ENCODE assay signal across 1 mouse cellular context in genomic region chr6:149141393-149142173, GRCm38 (mm10).
TF ChIP-seq lines count a peak whose summit lies in the region.

No protein-coding gene starts in this region.

TF ChIP-seq in MEL, 35 proteins besides CTCF, POLR2A, EP300 and RAD21 (continued from another document):
- TF ChIP-seq MEF2A (IDR thresholded peaks at IDR 0.05; ENCODE audit: extremely low read depth, insufficient replicate concordance, low read depth, low read length, poor library complexity, severe bottlenecking) (no peak), ZC3H11A (IDR thresholded peaks at IDR 0.05; ENCODE audit: low read depth, low read length) (no peak), USF2 (IDR thresholded peaks at IDR 0.05; ENCODE audit: borderline replicate concordance in 1 of 2, insufficient read depth in 1 of 2, low read depth in 1 of 2, low read length in 2 of 2) (no peak), RCOR1 (IDR thresholded peaks at IDR 0.05; ENCODE audit: low read depth, low read length) (no peak), HCFC1 (IDR thresholded peaks at IDR 0.05; ENCODE audit: low read depth, low read length) (peak; percentile 88), BHLHE40 (IDR thresholded peaks at IDR 0.05; ENCODE audit: borderline replicate concordance, low read depth, low read length) (peak; percentile 92), TAL1 (IDR thresholded peaks at IDR 0.05; ENCODE audit: low read length) (no peak), MYC (IDR thresholded peaks at IDR 0.05; ENCODE audit: low read depth, low read length) (peak; percentile 87), MAX (IDR thresholded peaks at IDR 0.05; ENCODE audit: low read length) (peak; percentile 83), UBTF (IDR thresholded peaks at IDR 0.05; ENCODE audit: borderline replicate concordance, insufficient read depth, low read depth, low read length) (no peak), SMC3 (IDR thresholded peaks at IDR 0.05; ENCODE audit: low read depth, low read length) (peak; percentile 28), SIN3A (IDR thresholded peaks at IDR 0.05; ENCODE audit: low read length) (peak; percentile 99), GATA1 (IDR thresholded peaks at IDR 0.05; ENCODE audit: low read depth, low read length) (peak; percentile 42; the same call in 1 of the 2 replicates), ZNF384 (IDR thresholded peaks at IDR 0.05; ENCODE audit: low read depth, low read length) (peak; percentile 84), TBP (IDR thresholded peaks at IDR 0.05; ENCODE audit: low read depth, low read length) (peak; percentile 69), GABPA (IDR thresholded peaks at IDR 0.05; ENCODE audit: low read depth, low read length) (no peak), MAZ (IDR thresholded peaks at IDR 0.05; ENCODE audit: low read depth, low read length) (no peak), E2F4 (IDR thresholded peaks at IDR 0.05; ENCODE audit: borderline replicate concordance, low read depth, low read length) (no peak), JUND (IDR thresholded peaks at IDR 0.05; ENCODE audit: low read depth, low read length) (no peak), CHD2 (IDR thresholded peaks at IDR 0.05; ENCODE audit: low read length) (no peak), ZKSCAN1 (IDR thresholded peaks at IDR 0.05; ENCODE audit: low read depth, low read length) (no peak), ZMIZ1 (IDR thresholded peaks at IDR 0.05; ENCODE audit: low read depth, low read length) (no peak), CHD1 (IDR thresholded peaks at IDR 0.05; ENCODE audit: low read depth, low read length) (no peak)
